Mouse (Mus musculus): ENCODE measurements around the gene Chp1. TPM values are rescaled to one million over a fixed set of nuclear protein-coding genes. Genes with fewer than 3 reads are reported as not detected.
"Not testable (repeated sequence)": the region's sequence is repeated elsewhere in the genome, so short reads cannot be mapped to it uniquely, and the experiment has no call there.

The Chp1 gene
- polyA plus RNA-seq (2015; fragmentation: Nextera tagmentation; extraction: Ambion mirVana), result 73.2 and 76.1 TPM in 2 replicates

GRCm38 (mm10) chr2:119547522-119548370, at the start of gene Chp1, which contains the start of gene Exd1:
TSS of gene Chp1 (plus strand) at chr2:119547697.
TSS of gene Exd1 (minus strand) at chr2:119547627.
- Histone ChIP-seq H3K27me3 (replicated peaks; ENCODE audit: control insufficient read depth, insufficient read depth, low read length) (no peaks in the 10 kb centered on the region), H3K36me3 (ENCODE audit: control insufficient read depth, insufficient read depth) (no peaks in the 10 kb centered on the region), H3K9me3 (ENCODE audit: control insufficient read depth) (no peaks in the 10 kb centered on the region), H3K4me3 (ENCODE audit: low read depth, low read length) (peak within 1 kb of the TSS; percentile 84), H3K27ac (ENCODE audit: low read depth, low read length) (peak within 1 kb of the TSS; percentile 87), H3K4me1 (replicated peaks; ENCODE audit: control insufficient read depth, insufficient read depth, low read length) (no peaks in the 10 kb centered on the region; the same call in none of the 2 replicates), H3K9ac (ENCODE audit: low read depth, low read length) (peak within 1 kb of the TSS; percentile 79), H3K4me2 (replicated peaks; ENCODE audit: low read depth) (peak within 1 kb of the TSS; percentile 77)
- WGBS, result under 1% methylated on average over 57 of the region's 57 CpGs
- ATAC-seq, result peak; percentile 98
- peak; percentile 26; the same call in 1 of the 2 replicates for TF ChIP-seq CTCF (IDR thresholded peaks at IDR 0.05; ENCODE audit: low read depth)

GRCm38 (mm10) chr2:119498859-119499258, 48.6 kb upstream of the Chp1 start:
- WGBS, result 93% methylated on average over 2 of the region's 2 CpGs
- no peak for ATAC-seq
- H3K9me3 ChIP-seq (ENCODE audit: control insufficient read depth), result no peaks in the 10 kb centered on the region
- no peak overlapping the region for H3K27ac ChIP-seq (ENCODE audit: low read depth, low read length)
- no peaks in the 10 kb centered on the region for H3K27me3 ChIP-seq (replicated peaks; ENCODE audit: control insufficient read depth, insufficient read depth, low read length)
- no peak overlapping the region for H3K4me2 ChIP-seq (replicated peaks; ENCODE audit: low read depth)
- H3K4me1 ChIP-seq (replicated peaks; ENCODE audit: control insufficient read depth, insufficient read depth, low read length), result no peaks in the 10 kb centered on the region
- H3K9ac ChIP-seq (ENCODE audit: low read depth, low read length), result no peak overlapping the region
- no peaks in the 10 kb centered on the region for H3K36me3 ChIP-seq (ENCODE audit: control insufficient read depth, insufficient read depth)
- no peak for TF ChIP-seq CTCF (IDR thresholded peaks at IDR 0.05; ENCODE audit: low read depth)
- no peak overlapping the region for H3K4me3 ChIP-seq (ENCODE audit: low read depth, low read length)

GRCm38 (mm10) chr2:119500965-119501652, 46.4 kb upstream of the Chp1 start:
- peak; percentile 74 for ATAC-seq
- Histone ChIP-seq H3K4me1 (replicated peaks; ENCODE audit: control insufficient read depth, insufficient read depth, low read length) (no peaks in the 10 kb centered on the region), H3K27me3 (replicated peaks; ENCODE audit: control insufficient read depth, insufficient read depth, low read length) (no peaks in the 10 kb centered on the region), H3K9me3 (ENCODE audit: control insufficient read depth) (no peaks in the 10 kb centered on the region), H3K4me2 (replicated peaks; ENCODE audit: low read depth) (no peak overlapping the region), H3K27ac (ENCODE audit: low read depth, low read length) (peak overlapping the region; percentile 54; the same call in 1 of the 2 replicates), H3K36me3 (ENCODE audit: control insufficient read depth, insufficient read depth) (no peaks in the 10 kb centered on the region), H3K9ac (ENCODE audit: low read depth, low read length) (no peak overlapping the region), H3K4me3 (ENCODE audit: low read depth, low read length) (no peak overlapping the region)
- 48% methylated on average over 2 of the region's 2 CpGs for WGBS
- no peak for TF ChIP-seq CTCF (IDR thresholded peaks at IDR 0.05; ENCODE audit: low read depth)

- Histone ChIP-seq H3K4me2 (replicated peaks; ENCODE audit: low read depth) (no peak overlapping the region), H3K9me3 (ENCODE audit: control insufficient read depth) (no peaks in the 10 kb centered on the region), H3K4me3 (ENCODE audit: low read depth, low read length) (no peak overlapping the region), H3K9ac (ENCODE audit: low read depth, low read length) (no peak overlapping the region), H3K4me1 (replicated peaks; ENCODE audit: control insufficient read depth, insufficient read depth, low read length) (no peaks in the 10 kb centered on the region), H3K27me3 (replicated peaks; ENCODE audit: control insufficient read depth, insufficient read depth, low read length) (no peaks in the 10 kb centered on the region), H3K27ac (ENCODE audit: low read depth, low read length) (no peak overlapping the region), H3K36me3 (ENCODE audit: control insufficient read depth, insufficient read depth) (no peaks in the 10 kb centered on the region)
- peak; percentile 67 for TF ChIP-seq CTCF (IDR thresholded peaks at IDR 0.05; ENCODE audit: low read depth)
- no peak for ATAC-seq
Observed at GRCm38 (mm10) chr2:119507108-119507507, 40.4 kb upstream of the Chp1 start.

- 68% methylated on average over 7 of the region's 7 CpGs for WGBS
- H3K9me3 ChIP-seq (ENCODE audit: control insufficient read depth); H3K9ac ChIP-seq (ENCODE audit: low read depth, low read length); H3K4me3 ChIP-seq (ENCODE audit: low read depth, low read length); ATAC-seq; H3K36me3 ChIP-seq (ENCODE audit: control insufficient read depth, insufficient read depth); H3K27ac ChIP-seq (ENCODE audit: low read depth, low read length); H3K4me1 ChIP-seq (replicated peaks; ENCODE audit: control insufficient read depth, insufficient read depth, low read length); H3K27me3 ChIP-seq (replicated peaks; ENCODE audit: control insufficient read depth, insufficient read depth, low read length); H3K4me2 ChIP-seq (replicated peaks; ENCODE audit: low read depth): not testable (repeated sequence)
Observed at GRCm38 (mm10) chr2:119508518-119508917, 39.0 kb upstream of the Chp1 start.

- H3K4me3 ChIP-seq (ENCODE audit: low read depth, low read length), result no peak overlapping the region
- TF ChIP-seq CTCF (IDR thresholded peaks at IDR 0.05; ENCODE audit: low read depth), result no peak
- no peak for ATAC-seq
Observed at GRCm38 (mm10) chr2:119510856-119511255, 36.6 kb upstream of the Chp1 start.

More at GRCm38 (mm10) chr2:119510856-119511255, 36.6 kb upstream of the Chp1 start:
- WGBS, result 86% methylated on average over 2 of the region's 2 CpGs
- no peaks in the 10 kb centered on the region for H3K36me3 ChIP-seq (ENCODE audit: control insufficient read depth, insufficient read depth)
- no peak overlapping the region for H3K9ac ChIP-seq (ENCODE audit: low read depth, low read length)
- no peak overlapping the region for H3K27ac ChIP-seq (ENCODE audit: low read depth, low read length)
- H3K4me1 ChIP-seq (replicated peaks; ENCODE audit: control insufficient read depth, insufficient read depth, low read length), result no peaks in the 10 kb centered on the region
- no peaks in the 10 kb centered on the region for H3K27me3 ChIP-seq (replicated peaks; ENCODE audit: control insufficient read depth, insufficient read depth, low read length)
- no peaks in the 10 kb centered on the region for H3K9me3 ChIP-seq (ENCODE audit: control insufficient read depth)
- no peak overlapping the region for H3K4me2 ChIP-seq (replicated peaks; ENCODE audit: low read depth)
